Mouse (Mus musculus): ENCODE results near the gene Spata13.

- TF ChIP-seq POLR2A (IDR thresholded peaks at IDR 0.05; ENCODE audit: insufficient read length, low read depth): no peak
- TF ChIP-seq MAX (IDR thresholded peaks at IDR 0.05; ENCODE audit: low read depth): no peak
- no peak for TF ChIP-seq MYOG (IDR thresholded peaks at IDR 0.05; ENCODE audit: control insufficient read depth in 1 of 3, insufficient read depth in 1 of 3, insufficient read length in 2 of 3, low read depth in 2 of 3)
- no peak for TF ChIP-seq TCF3 (IDR thresholded peaks at IDR 0.05; ENCODE audit: insufficient read length, low read depth)
- no peak for TF ChIP-seq TCF12 (IDR thresholded peaks at IDR 0.05; ENCODE audit: insufficient read depth, poor library complexity, severe bottlenecking)
- TF ChIP-seq REST (IDR thresholded peaks at IDR 0.05; ENCODE audit: insufficient read depth, insufficient read length): no peak
- no peak for TF ChIP-seq SRF (IDR thresholded peaks at IDR 0.05; ENCODE audit: control insufficient read depth, insufficient read length, low read depth)
- TF ChIP-seq POLR2AphosphoS2 (IDR thresholded peaks at IDR 0.05; ENCODE audit: insufficient read length, low read depth): no peak
- no peak for TF ChIP-seq E2F4 (IDR thresholded peaks at IDR 0.05; ENCODE audit: insufficient read depth)
- no peak for TF ChIP-seq CEBPB (IDR thresholded peaks at IDR 0.05; ENCODE audit: insufficient read depth, poor library complexity, severe bottlenecking)
- TF ChIP-seq USF1 (IDR thresholded peaks at IDR 0.05; ENCODE audit: low read depth): no peak
- no peak for TF ChIP-seq MYOD1 (IDR thresholded peaks at IDR 0.05; ENCODE audit: control insufficient read depth in 1 of 3, insufficient read length in 2 of 3, low read depth in 2 of 3)
Measured at GRCm38 (mm10) chr14:60675697-60676096, 41.9 kb downstream of the Spata13 start.
